Mouse (Mus musculus) intestine, postnatal 0 days (tissue): Measurements from ENCODE around the gene Efhd1. TPM values are rescaled to one million over a fixed set of nuclear protein-coding genes. Genes with fewer than 3 reads are reported as not detected.

Experiments used
- ATAC-seq: fragments of 200-750 bp; cut with Nextera tagmentation; 2 replicates; pipeline ENCODE4 v1.8.0; 2017; ENCODE audit warnings: mild to moderate bottlenecking, moderate TSS enrichment, moderate library complexity
- H3K27ac ChIP-seq: fragments of 300-500 bp; sonication (generic); 2 replicates; pipeline ENCODE4 v1.5.1; 2014; ENCODE audit warnings: mild to moderate bottlenecking, low read depth, low read length, moderate library complexity
- H3K27me3 ChIP-seq: fragments of 300-500 bp; sonication (generic); replicated peaks from 2 replicates; pipeline ENCODE4 v1.6.1; 2014; ENCODE audit warnings: low read length, mixed read lengths; ENCODE audit not compliant: control insufficient read depth, insufficient read depth
- H3K36me3 ChIP-seq: fragments of 300-500 bp; sonication (generic); 2 replicates; pipeline ENCODE4 v1.6.1; 2014; ENCODE audit warnings: mild to moderate bottlenecking, moderate library complexity; ENCODE audit not compliant: control insufficient read depth, insufficient read depth
- H3K4me1 ChIP-seq: fragments of 300-500 bp; sonication (generic); replicated peaks from 2 replicates; pipeline ENCODE4 v1.6.1; 2014; ENCODE audit warnings: antibody characterized with exemption, low read length, mixed read lengths; ENCODE audit not compliant: control insufficient read depth, insufficient read depth
- H3K4me2 ChIP-seq: fragments of 300-500 bp; sonication (generic); replicated peaks from 2 replicates; pipeline ENCODE4 v1.6.1; 2014; ENCODE audit warnings: low read depth, mild to moderate bottlenecking, moderate library complexity
- H3K4me3 ChIP-seq: fragments of 300-500 bp; sonication (generic); 2 replicates; pipeline ENCODE4 v1.5.1; 2014; ENCODE audit warnings: low read depth, low read length
- H3K9ac ChIP-seq: fragments of 300-500 bp; sonication (generic); 2 replicates; pipeline ENCODE4 v1.6.1; 2014; ENCODE audit warnings: mild to moderate bottlenecking, low read depth, low read length
- H3K9me3 ChIP-seq: fragments of 300-500 bp; sonication (generic); 2 replicates; pipeline ENCODE4 v1.6.1; 2016; ENCODE audit warnings: mixed run types; ENCODE audit not compliant: control insufficient read depth
- CTCF ChIP-seq: sonication (generic); IDR thresholded peaks from 2 replicates; pipeline ENCODE4 v1.5.1; 2016; ENCODE audit warnings: low read depth, mild to moderate bottlenecking, control low read depth, antibody characterized with exemption, moderate library complexity
- WGBS: fragments of 180-500 bp; shearing (Covaris S2); extraction: QIAGEN DNeasy Blood & Tissue Kit; methylation state at CpG from one replicate; pipeline ENCODE4 v1.1.7; 2014; 5-methylcytosine and 5-hydroxymethylcytosine counted together
- polyA plus RNA-seq: library from polyadenylated mRNA; unstranded; fragments of >200 nt; fragmentation: Nextera tagmentation; extraction: Ambion mirVana; gene quantifications from 2 replicates; pipeline ENCODE4 v1.2.1, GENCODE M21; 2015

Gene Efhd1
- polyA plus RNA-seq, 1 experiment from 2014 or later = 3.0 TPM

- no peak overlapping the region for H3K27ac ChIP-seq
- no peaks in the 10 kb centered on the region for H3K9me3 ChIP-seq
- TF ChIP-seq CTCF = no peak
- H3K27me3 ChIP-seq = no peaks in the 10 kb centered on the region
- H3K4me3 ChIP-seq = no peak overlapping the region
- H3K36me3 ChIP-seq = no peaks in the 10 kb centered on the region
- WGBS = 80% methylated on average over 3 of the region's 3 CpGs
- H3K9ac ChIP-seq = no peak overlapping the region
- H3K4me2 ChIP-seq = no peak overlapping the region
- ATAC-seq = no peak
- no peaks in the 10 kb centered on the region; the same call in 1 of the 2 replicates for H3K4me1 ChIP-seq
Observed at GRCm38 (mm10) chr1:87273514-87273942, 9.4 kb downstream of the Efhd1 start.

DNA sequence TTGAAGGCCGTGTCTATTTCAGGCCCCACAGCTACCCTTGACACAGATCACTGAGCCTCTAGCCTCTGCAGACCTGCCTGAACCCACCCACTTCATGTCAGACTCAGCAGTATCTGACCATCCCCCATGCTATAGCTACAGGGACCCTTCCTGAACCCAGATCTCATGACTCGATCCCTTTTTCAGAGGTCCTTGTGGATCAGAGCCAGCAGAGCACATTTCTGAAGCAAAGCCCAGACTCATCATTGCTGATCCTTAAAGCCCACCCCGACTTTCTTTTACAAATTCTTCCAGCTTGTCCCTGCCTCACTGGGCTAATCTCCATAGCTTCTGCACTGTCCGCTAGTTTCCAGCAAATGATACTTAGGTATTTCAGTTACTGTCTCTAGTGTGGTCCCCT, 10.0 kb downstream of the Efhd1 start:
- no peak overlapping the region for H3K4me3 ChIP-seq
- 74% methylated on average over 4 of the region's 4 CpGs for WGBS
- H3K36me3 ChIP-seq = no peaks in the 10 kb centered on the region
- no peak overlapping the region for H3K4me2 ChIP-seq
- H3K9me3 ChIP-seq = no peaks in the 10 kb centered on the region
- no peaks in the 10 kb centered on the region; the same call in 1 of the 2 replicates for H3K4me1 ChIP-seq
- H3K27ac ChIP-seq = no peak overlapping the region
- no peak overlapping the region for H3K9ac ChIP-seq
- no peak for ATAC-seq
- no peak for TF ChIP-seq CTCF
- no peaks in the 10 kb centered on the region for H3K27me3 ChIP-seq

GRCm38 (mm10) chr1:87275151-87275550, 11.0 kb downstream of the Efhd1 start:
- Histone ChIP-seq H3K27ac (no peak overlapping the region), H3K9ac (no peak overlapping the region), H3K4me3 (no peak overlapping the region), H3K4me2 (no peak overlapping the region), H3K36me3 (no peaks in the 10 kb centered on the region), H3K27me3 (no peaks in the 10 kb centered on the region), H3K4me1 (no peaks in the 10 kb centered on the region; the same call in 1 of the 2 replicates), H3K9me3 (no peaks in the 10 kb centered on the region)
- no peak for ATAC-seq
- 91% methylated on average over 12 of the region's 12 CpGs for WGBS
- TF ChIP-seq CTCF = no peak

DNA sequence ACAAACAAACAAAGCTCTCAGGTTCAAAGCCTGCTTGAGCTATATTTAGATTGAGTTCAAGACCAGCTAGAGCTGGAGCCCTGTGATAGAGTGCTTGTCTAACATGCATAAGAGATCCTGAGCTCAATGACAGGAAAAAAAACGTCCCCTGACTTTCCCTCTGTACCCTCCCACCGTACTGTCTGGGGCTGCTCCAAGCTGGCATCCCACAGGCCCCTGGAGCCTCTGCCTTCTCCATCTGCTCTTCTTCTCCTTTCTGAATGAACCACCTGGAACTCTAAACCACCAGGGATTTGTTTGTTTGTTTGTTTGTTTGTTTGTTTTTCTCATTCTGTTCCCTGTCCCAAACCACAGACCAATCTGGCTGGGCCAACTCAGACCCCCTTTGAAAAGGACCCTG, 11.9 kb downstream of the Efhd1 start:
- no peaks in the 10 kb centered on the region for H3K36me3 ChIP-seq
- 48% methylated on average over 2 of the region's 2 CpGs for WGBS
- H3K4me1 ChIP-seq = no peaks in the 10 kb centered on the region; the same call in 1 of the 2 replicates
- ATAC-seq = no peak
- no peaks in the 10 kb centered on the region for H3K9me3 ChIP-seq
- no peak overlapping the region for H3K27ac ChIP-seq
- no peak overlapping the region for H3K9ac ChIP-seq
- H3K4me3 ChIP-seq = no peak overlapping the region
- no peaks in the 10 kb centered on the region for H3K27me3 ChIP-seq
- no peak for TF ChIP-seq CTCF
- H3K4me2 ChIP-seq = no peak overlapping the region

DNA sequence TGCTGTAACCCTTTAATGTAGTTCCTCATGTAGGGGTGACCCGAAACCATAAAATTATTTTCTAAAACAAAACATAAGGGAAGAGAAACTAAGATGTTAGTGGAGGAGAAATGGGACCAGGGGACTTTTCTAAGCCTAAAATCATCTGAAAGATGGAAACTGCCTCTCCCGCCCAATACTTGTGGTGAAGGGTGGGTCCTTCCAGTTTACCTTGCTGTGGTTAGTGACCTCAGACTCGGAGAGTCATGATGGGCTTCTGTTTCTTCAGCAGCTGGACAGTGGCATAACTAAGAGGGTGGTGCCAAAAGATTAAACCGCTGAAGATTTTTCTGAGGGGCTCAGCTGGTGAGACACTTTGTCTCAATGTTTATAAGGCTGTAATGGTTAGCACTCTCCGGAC, 16.1 kb downstream of the Efhd1 start:
- no peaks in the 10 kb centered on the region for H3K9me3 ChIP-seq
- H3K27me3 ChIP-seq = no peaks in the 10 kb centered on the region
- no peak for ATAC-seq
- H3K27ac ChIP-seq = no peak overlapping the region
- no peak for TF ChIP-seq CTCF
- no peaks in the 10 kb centered on the region for H3K4me1 ChIP-seq
- H3K4me3 ChIP-seq = no peak overlapping the region
- H3K9ac ChIP-seq = no peak overlapping the region
- no peaks in the 10 kb centered on the region for H3K36me3 ChIP-seq
- H3K4me2 ChIP-seq = no peak overlapping the region
- 75% methylated on average over 5 of the region's 5 CpGs for WGBS

- no peak for TF ChIP-seq CTCF
- no peak for ATAC-seq
- Histone ChIP-seq H3K4me1 (no peaks in the 10 kb centered on the region), H3K9me3 (no peaks in the 10 kb centered on the region), H3K9ac (no peak overlapping the region), H3K27me3 (no peaks in the 10 kb centered on the region), H3K4me3 (no peak overlapping the region), H3K4me2 (peak overlapping the region; percentile 32; the same call in 1 of the 2 replicates), H3K27ac (no peak overlapping the region), H3K36me3 (no peaks in the 10 kb centered on the region)
- 40% methylated on average over 20 of the region's 20 CpGs for WGBS
Observed at GRCm38 (mm10) chr1:87281599-87282412, 17.6 kb downstream of the Efhd1 start.
